Mouse (Mus musculus): ENCODE data around the gene Plekhm1. TPM values are rescaled to one million over a fixed set of nuclear protein-coding genes. Genes with fewer than 3 reads are reported as not detected.
A peak's percentile ranks its signal among the peaks of the same experiment; 100 is the strongest.

Plekhm1 gene
- total and polyA plus RNA-seq, 3 experiments = 3.4 to 10.0 TPM; not detected in 1

GRCm38 (mm10) chr11:103419226-103419625, 6.7 kb upstream of the Plekhm1 start:
- peaks cover 5 to 17% of the 10 kb centered on the region in 2 experiments; a peak in 3 of 4 replicates for H3K27me3 ChIP-seq (ENCODE audit: control insufficient read depth in 1 of 2, insufficient read depth in 2 of 2, low read length in 2 of 2)
- DNase-seq (ENCODE audit: low read depth, low spot score) = no peak
- H3K27ac ChIP-seq (ENCODE audit: control insufficient read depth, low read depth, low read length) = no peak overlapping the region
- H3K9ac ChIP-seq (ENCODE audit: control insufficient read depth, low read depth, low read length, poor library complexity, severe bottlenecking) = no peak overlapping the region
- no peak overlapping the region for H3K4me3 ChIP-seq (ENCODE audit: control insufficient read depth in 1 of 2, insufficient read depth in 1 of 2, low read depth in 2 of 2, low read length in 2 of 2)
- no peaks in the 10 kb centered on the region for H3K9me3 ChIP-seq (replicated peaks; ENCODE audit: insufficient read depth, low read length)
- H3K79me2 ChIP-seq (ENCODE audit: control insufficient read depth, insufficient read depth, low read length, poor library complexity) = no peaks in the 10 kb centered on the region
- no peaks in the 10 kb centered on the region for H3K36me3 ChIP-seq (ENCODE audit: control insufficient read depth in 1 of 2, insufficient read depth in 2 of 2, low read length in 2 of 2)
- no peaks in the 10 kb centered on the region for H3K4me1 ChIP-seq (ENCODE audit: control insufficient read depth in 1 of 2, insufficient read depth in 2 of 2, low read length in 2 of 2)
- TF ChIP-seq ELF1 (IDR thresholded peaks at IDR 0.05; ENCODE audit: low read depth, low read length) (no peak), RCOR1 (IDR thresholded peaks at IDR 0.05; ENCODE audit: low read depth, low read length) (no peak), ZKSCAN1 (IDR thresholded peaks at IDR 0.05; ENCODE audit: low read depth, low read length) (no peak), USF1 (IDR thresholded peaks at IDR 0.05; ENCODE audit: low read depth, low read length) (no peak), MAX (IDR thresholded peaks at IDR 0.05; ENCODE audit: low read length) (no peak), GABPA (IDR thresholded peaks at IDR 0.05; ENCODE audit: low read depth, low read length) (no peak), EP300 (IDR thresholded peaks at IDR 0.05; ENCODE audit: low read depth in 1 of 2, low read length in 2 of 2) (no peak), USF2 (IDR thresholded peaks at IDR 0.05; ENCODE audit: borderline replicate concordance in 1 of 2, insufficient read depth in 1 of 2, low read depth in 1 of 2, low read length in 2 of 2) (no peak), JUND (IDR thresholded peaks at IDR 0.05; ENCODE audit: low read depth, low read length) (no peak), ZMIZ1 (IDR thresholded peaks at IDR 0.05; ENCODE audit: low read depth, low read length) (no peak), ETS1 (IDR thresholded peaks at IDR 0.05; ENCODE audit: low read depth, low read length) (no peak), CHD1 (IDR thresholded peaks at IDR 0.05; ENCODE audit: low read depth, low read length) (no peak), SMC3 (IDR thresholded peaks at IDR 0.05; ENCODE audit: low read depth, low read length) (no peak)

GRCm38 (mm10) chr11:103413516-103413915, 1.0 kb upstream of the Plekhm1 start:
- Histone ChIP-seq H3K9me3 (replicated peaks; ENCODE audit: insufficient read depth, low read length) (no peaks in the 10 kb centered on the region), H3K4me1 (ENCODE audit: control insufficient read depth in 1 of 2, insufficient read depth in 2 of 2, low read length in 2 of 2) (peaks cover 2 to 11% of the 10 kb centered on the region in 2 experiments; a peak in 2 of 4 replicates), H3K4me3 (ENCODE audit: control insufficient read depth in 1 of 2, insufficient read depth in 1 of 2, low read depth in 2 of 2, low read length in 2 of 2) (no peak overlapping the region), H3K27me3 (ENCODE audit: control insufficient read depth in 1 of 2, insufficient read depth in 2 of 2, low read length in 2 of 2) (peaks cover 2 to 15% of the 10 kb centered on the region in 2 experiments; a peak in 2 of 4 replicates), H3K79me2 (ENCODE audit: control insufficient read depth, insufficient read depth, low read length, poor library complexity) (peaks cover 21% of the 10 kb centered on the region), H3K9ac (ENCODE audit: control insufficient read depth, low read depth, low read length, poor library complexity, severe bottlenecking) (no peak overlapping the region), H3K27ac (ENCODE audit: control insufficient read depth, low read depth, low read length) (no peak overlapping the region), H3K36me3 (ENCODE audit: control insufficient read depth in 1 of 2, insufficient read depth in 2 of 2, low read length in 2 of 2) (peaks cover 0 to 12% of the 10 kb centered on the region in 2 experiments; a peak in 3 of 4 replicates)
- peak; percentile 19 for DNase-seq (ENCODE audit: low read depth, low spot score)
- TF ChIP-seq SMC3 (IDR thresholded peaks at IDR 0.05; ENCODE audit: low read depth, low read length) (no peak), ZNF384 (IDR thresholded peaks at IDR 0.05; ENCODE audit: low read depth, low read length) (no peak), MYC (IDR thresholded peaks at IDR 0.05; ENCODE audit: low read depth, low read length) (no peak), USF1 (IDR thresholded peaks at IDR 0.05; ENCODE audit: low read depth, low read length) (no peak), GABPA (IDR thresholded peaks at IDR 0.05; ENCODE audit: low read depth, low read length) (no peak), UBTF (IDR thresholded peaks at IDR 0.05; ENCODE audit: borderline replicate concordance, insufficient read depth, low read depth, low read length) (no peak), ELF1 (IDR thresholded peaks at IDR 0.05; ENCODE audit: low read depth, low read length) (no peak), CHD2 (IDR thresholded peaks at IDR 0.05; ENCODE audit: low read length) (no peak), ETS1 (IDR thresholded peaks at IDR 0.05; ENCODE audit: low read depth, low read length) (no peak), ZC3H11A (IDR thresholded peaks at IDR 0.05; ENCODE audit: low read depth, low read length) (no peak), MAFK (IDR thresholded peaks at IDR 0.05; ENCODE audit: borderline replicate concordance, low read depth, low read length) (no peak), TCF12 (IDR thresholded peaks at IDR 0.05; ENCODE audit: low read depth, low read length) (no peak), NRF1 (IDR thresholded peaks at IDR 0.05; ENCODE audit: insufficient read depth, low read depth, low read length, poor library complexity, severe bottlenecking) (no peak), MEF2A (IDR thresholded peaks at IDR 0.05; ENCODE audit: extremely low read depth, insufficient replicate concordance, low read depth, low read length, poor library complexity, severe bottlenecking) (no peak), RCOR1 (IDR thresholded peaks at IDR 0.05; ENCODE audit: low read depth, low read length) (no peak), RAD21 (IDR thresholded peaks at IDR 0.05; ENCODE audit: low read depth, low read length) (no peak)

All from MEL (cell line).